Mouse (Mus musculus) megakaryocyte, embryonic 14.5 days (primary cell): Measurements from ENCODE around the gene Eva1b. TPM values are rescaled to one million over a fixed set of nuclear protein-coding genes. Genes with fewer than 3 reads are reported as not detected.

Experiments used
- H3K27me3 ChIP-seq: replicated peaks from 2 replicates; pipeline ENCODE3; 2012; ENCODE audit warnings: inconsistent platforms
- H3K36me3 ChIP-seq: replicated peaks from 2 replicates; pipeline ENCODE3; 2012; ENCODE audit warnings: low read length, inconsistent platforms, mixed read lengths
- H3K4me1 ChIP-seq: 2 replicates; pipeline ENCODE4 v1.6.1; 2012; ENCODE audit warnings: inconsistent platforms
- H3K4me3 ChIP-seq: replicated peaks from 2 replicates; pipeline ENCODE3; 2012; ENCODE audit warnings: moderate library complexity, mild to moderate bottlenecking, inconsistent platforms
- H3K9me3 ChIP-seq: 2 replicates; pipeline ENCODE4 v1.6.1; 2012; ENCODE audit warnings: inconsistent platforms
- FLI1 ChIP-seq: IDR thresholded peaks from 2 replicates; pipeline ENCODE4 v1.6.1; 2012; ENCODE audit warnings: low read length, inconsistent platforms, mixed read lengths
- GATA1 ChIP-seq: IDR thresholded peaks from 3 replicates; pipeline ENCODE4 v1.6.1; 2012; ENCODE audit warnings: mixed read lengths, low read length, inconsistent platforms, borderline replicate concordance
- polyA plus RNA-seq: library from polyadenylated mRNA; stranded (reverse); fragments of >175 nt; gene quantifications from 2 replicates; pipeline ENCODE4 v1.2.3, GENCODE M21; 2012; ENCODE audit warnings: low replicate concordance; ENCODE audit not compliant: insufficient read depth

Gene Eva1b
- polyA plus RNA-seq, 1 experiment: 56.4 TPM

- Histone ChIP-seq H3K4me3 (peak overlapping the region; percentile 90), H3K36me3 (peaks cover 61% of the 10 kb centered on the region), H3K27me3 (no peaks in the 10 kb centered on the region), H3K4me1 (peaks cover 100% of the 10 kb centered on the region), H3K9me3 (no peaks in the 10 kb centered on the region)
- TF ChIP-seq GATA1: no peak
- no peak for TF ChIP-seq FLI1
These were observed 37.8 kb upstream of the Eva1b start for GRCm38 (mm10) chr4:126109613-126110373.

GRCm38 (mm10) chr4:126110374-126111152 lies 37.0 kb upstream of the Eva1b start:
- Histone ChIP-seq H3K4me1 (peaks cover 100% of the 10 kb centered on the region), H3K36me3 (peaks cover 64% of the 10 kb centered on the region), H3K4me3 (peak overlapping the region; percentile 90)

GRCm38 (mm10) chr4:126111153-126111549 lies 36.4 kb upstream of the Eva1b start:
- Histone ChIP-seq H3K4me3 (peak overlapping the region; percentile 90), H3K4me1 (peaks cover 100% of the 10 kb centered on the region), H3K27me3 (no peaks in the 10 kb centered on the region), H3K9me3 (no peaks in the 10 kb centered on the region), H3K36me3 (peaks cover 64% of the 10 kb centered on the region)
- TF ChIP-seq GATA1 (no peak), FLI1 (no peak)

More at GRCm38 (mm10) chr4:126110374-126111152, 37.0 kb upstream of the Eva1b start:
- TF ChIP-seq GATA1: no peak
- no peak for TF ChIP-seq FLI1
- no peaks in the 10 kb centered on the region for H3K27me3 ChIP-seq
- H3K9me3 ChIP-seq: no peaks in the 10 kb centered on the region

GRCm38 (mm10) chr4:126113243-126113642 lies 34.3 kb upstream of the Eva1b start:
- TF ChIP-seq GATA1: no peak
- no peak for TF ChIP-seq FLI1
- Histone ChIP-seq H3K4me1 (peaks cover 100% of the 10 kb centered on the region), H3K36me3 (peaks cover 62% of the 10 kb centered on the region), H3K27me3 (no peaks in the 10 kb centered on the region), H3K9me3 (no peaks in the 10 kb centered on the region), H3K4me3 (peak overlapping the region; percentile 79)

- H3K9me3 ChIP-seq: no peaks in the 10 kb centered on the region
- H3K36me3 ChIP-seq: peaks cover 62% of the 10 kb centered on the region
- H3K4me3 ChIP-seq: peak overlapping the region; percentile 79
- TF ChIP-seq FLI1 (no peak), GATA1 (no peak)
- H3K4me1 ChIP-seq: peaks cover 100% of the 10 kb centered on the region
- no peaks in the 10 kb centered on the region for H3K27me3 ChIP-seq
These were observed 33.6 kb upstream of the Eva1b start for GRCm38 (mm10) chr4:126113943-126114342.

GRCm38 (mm10) chr4:126115411-126115810 lies 32.1 kb upstream of the Eva1b start:
- Histone ChIP-seq H3K4me3 (peak overlapping the region; percentile 44), H3K4me1 (peaks cover 93% of the 10 kb centered on the region), H3K9me3 (no peaks in the 10 kb centered on the region), H3K36me3 (peaks cover 73% of the 10 kb centered on the region), H3K27me3 (no peaks in the 10 kb centered on the region)
- no peak for TF ChIP-seq FLI1
- no peak for TF ChIP-seq GATA1

GRCm38 (mm10) chr4:126115871-126116521 lies 31.5 kb upstream of the Eva1b start:
- H3K27me3 ChIP-seq: no peaks in the 10 kb centered on the region
- H3K4me3 ChIP-seq: peak overlapping the region; percentile 44
- peaks cover 79% of the 10 kb centered on the region for H3K36me3 ChIP-seq
- H3K9me3 ChIP-seq: no peaks in the 10 kb centered on the region
- H3K4me1 ChIP-seq: peaks cover 92% of the 10 kb centered on the region
- no peak for TF ChIP-seq GATA1
- no peak for TF ChIP-seq FLI1

GRCm38 (mm10) chr4:126117116-126117515 lies 30.4 kb upstream of the Eva1b start:
- Histone ChIP-seq H3K36me3 (peaks cover 83% of the 10 kb centered on the region), H3K4me1 (peaks cover 86% of the 10 kb centered on the region), H3K27me3 (no peaks in the 10 kb centered on the region), H3K9me3 (no peaks in the 10 kb centered on the region), H3K4me3 (no peak overlapping the region)
- TF ChIP-seq FLI1 (no peak), GATA1 (no peak)

GRCm38 (mm10) chr4:126118651-126119050 lies 28.9 kb upstream of the Eva1b start:
- no peak overlapping the region for H3K4me3 ChIP-seq
- TF ChIP-seq FLI1 (no peak), GATA1 (no peak)
- H3K27me3 ChIP-seq: no peaks in the 10 kb centered on the region
- H3K36me3 ChIP-seq: peaks cover 86% of the 10 kb centered on the region
- no peaks in the 10 kb centered on the region for H3K9me3 ChIP-seq
- H3K4me1 ChIP-seq: peaks cover 78% of the 10 kb centered on the region
